Mouse (Mus musculus): Measurements from ENCODE around the gene Hist1h2bc.
"Not testable (repeated sequence)": the region's sequence is repeated elsewhere in the genome, so short reads cannot be mapped to it uniquely, and the experiment has no call there.

The Hist1h2bc gene

DNA sequence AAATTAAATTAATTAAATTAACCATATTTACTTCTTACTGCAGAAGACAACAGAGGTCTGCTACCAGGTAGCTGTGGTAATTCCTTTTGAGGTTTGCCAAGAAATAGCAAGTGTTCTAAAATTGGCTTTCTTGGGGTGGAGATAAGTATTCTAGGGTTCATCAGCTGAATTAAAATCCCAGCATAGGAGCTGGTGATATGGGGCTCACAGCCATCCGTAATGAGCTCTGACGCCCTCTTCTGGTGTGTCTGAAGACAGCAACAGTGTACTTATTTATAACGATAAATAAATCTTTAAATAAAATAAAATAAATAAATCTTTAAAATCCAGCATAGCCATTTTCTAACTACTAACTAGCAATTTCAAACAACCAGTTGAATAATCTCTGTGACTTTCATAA lies 15.8 kb downstream of the Hist1h2bc start:
- DNase-seq (ENCODE audit: low spot score in 2 of 2) = no peak

DNA sequence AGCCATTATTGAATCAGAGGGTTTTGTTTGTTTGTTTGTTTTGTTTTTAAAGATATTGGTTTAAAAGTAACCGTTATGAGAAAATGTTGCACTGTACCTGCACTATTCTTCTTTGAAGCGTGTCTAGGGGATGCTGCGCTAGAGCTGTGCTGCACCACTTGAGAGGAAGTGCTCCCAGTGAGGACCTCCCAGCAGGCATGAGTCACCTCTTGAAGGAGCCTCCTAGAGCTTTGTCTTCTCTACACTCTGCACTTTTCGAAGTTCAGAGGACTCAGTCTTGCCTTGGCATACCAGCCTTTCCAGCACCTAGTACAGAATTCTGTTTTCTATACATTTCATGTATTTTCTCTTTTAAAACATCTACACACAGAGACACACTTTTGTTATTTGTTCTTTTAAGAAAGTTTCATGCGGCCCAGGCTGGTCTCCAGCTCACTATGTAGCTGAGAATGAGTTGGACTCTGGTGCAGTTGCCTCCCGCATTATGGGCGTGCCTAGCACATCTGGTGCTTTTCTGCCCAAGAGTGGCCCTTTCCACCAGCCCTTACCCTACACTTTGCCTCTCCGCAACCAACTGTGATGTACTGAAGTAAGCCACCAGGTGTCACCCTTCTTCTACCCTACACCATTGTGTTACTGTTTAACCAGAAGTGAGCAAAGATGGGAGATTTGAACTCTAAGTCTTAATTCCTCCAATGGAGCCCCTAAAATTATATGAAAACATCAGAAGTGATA lies 17.0 kb downstream of the Hist1h2bc start:
- DNase-seq (ENCODE audit: low spot score in 2 of 2) = peak in 1 of 2 experiments; percentile 60

DNA sequence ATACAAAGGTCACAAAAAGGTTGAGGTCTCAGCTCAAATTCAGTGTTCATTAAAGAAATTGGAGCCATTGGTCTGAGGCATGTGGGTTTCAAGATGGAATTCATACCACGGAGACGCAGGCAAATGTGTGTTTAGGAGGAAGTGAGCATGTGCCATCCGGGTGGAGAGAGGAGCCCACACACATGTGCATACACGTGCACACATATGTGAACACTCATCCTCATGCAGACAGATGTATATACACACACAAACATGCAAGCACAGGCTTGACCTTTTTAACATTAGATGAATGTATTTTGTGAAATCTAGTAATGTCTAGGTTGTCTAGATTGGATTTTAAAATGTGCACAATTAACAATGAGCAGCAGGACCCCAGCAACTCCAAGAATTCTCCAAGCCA lies 18.2 kb downstream of the Hist1h2bc start:
- DNase-seq (ENCODE audit: low spot score in 2 of 2) = no peak

DNA sequence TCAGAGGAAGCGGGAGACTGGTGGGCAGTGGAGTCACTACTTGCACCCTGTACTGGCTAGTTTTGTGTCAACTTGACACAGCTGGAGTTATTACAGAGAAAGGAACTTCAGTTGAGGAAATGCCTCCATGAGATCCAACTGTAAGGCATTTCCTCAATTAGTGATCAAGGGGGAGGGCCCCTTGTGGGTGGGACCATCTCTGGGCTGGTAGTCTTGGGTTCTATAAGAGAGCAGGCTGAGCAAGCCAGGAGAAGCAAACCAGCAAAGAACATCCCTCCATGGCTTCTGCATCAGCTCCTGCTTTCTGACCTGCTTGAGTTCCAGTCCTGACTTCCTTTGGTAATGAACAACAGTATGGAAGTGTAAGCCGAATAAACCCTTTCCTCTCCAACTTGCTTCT lies 18.8 kb downstream of the Hist1h2bc start:
- not testable (repeated sequence) for DNase-seq (ENCODE audit: low spot score in 2 of 2)

DNA sequence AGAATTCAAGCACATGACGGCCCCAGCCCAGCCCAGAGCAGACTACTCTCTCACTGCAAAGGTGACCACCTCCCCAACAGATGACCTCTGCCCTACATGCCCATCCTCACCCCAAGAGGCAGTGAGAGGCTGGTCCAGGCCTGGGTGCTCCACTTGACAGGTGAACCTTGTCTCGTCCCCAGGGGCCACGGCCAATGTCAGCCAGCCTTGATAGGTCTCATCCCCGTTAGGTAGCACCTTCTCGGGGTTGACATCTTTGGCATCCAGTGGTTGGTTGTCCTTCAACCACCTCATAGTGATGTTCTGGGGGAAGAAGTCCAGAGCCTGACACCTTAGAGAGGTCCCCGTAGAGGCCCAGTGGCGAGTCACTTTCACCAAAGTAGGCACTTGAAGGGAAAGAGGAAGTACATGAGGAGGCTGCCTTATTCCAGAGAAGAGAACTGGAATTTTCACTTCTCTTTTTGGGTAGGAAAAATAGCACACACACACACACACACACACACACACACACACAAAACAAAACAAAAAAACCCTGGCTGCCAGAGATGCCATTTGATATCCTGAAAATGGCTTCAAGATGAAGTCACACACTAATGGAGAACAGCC lies 21.9 kb downstream of the Hist1h2bc start:
- no peak for DNase-seq (ENCODE audit: low spot score in 2 of 2)

DNA sequence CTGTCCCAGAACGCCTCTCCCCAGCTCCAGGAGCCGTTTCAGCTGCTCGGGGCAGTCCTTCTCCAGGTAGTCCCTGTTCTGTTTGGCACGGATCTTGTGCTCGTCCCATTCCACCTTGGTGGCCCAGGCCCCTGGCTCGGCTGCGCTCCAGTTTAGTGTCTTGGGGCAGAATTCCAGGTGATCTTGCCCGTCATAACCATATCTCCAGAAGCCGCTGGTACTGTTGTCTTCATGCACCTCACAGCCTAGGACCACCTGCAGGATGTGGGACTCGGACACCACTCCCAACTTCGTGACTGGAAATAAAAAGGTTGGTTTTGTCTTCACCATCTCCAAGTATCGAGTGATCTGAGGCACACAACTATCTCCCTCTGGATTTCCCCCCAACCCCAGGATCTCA lies 22.8 kb downstream of the Hist1h2bc start:
- no peak for DNase-seq (ENCODE audit: low spot score in 2 of 2)

DNA sequence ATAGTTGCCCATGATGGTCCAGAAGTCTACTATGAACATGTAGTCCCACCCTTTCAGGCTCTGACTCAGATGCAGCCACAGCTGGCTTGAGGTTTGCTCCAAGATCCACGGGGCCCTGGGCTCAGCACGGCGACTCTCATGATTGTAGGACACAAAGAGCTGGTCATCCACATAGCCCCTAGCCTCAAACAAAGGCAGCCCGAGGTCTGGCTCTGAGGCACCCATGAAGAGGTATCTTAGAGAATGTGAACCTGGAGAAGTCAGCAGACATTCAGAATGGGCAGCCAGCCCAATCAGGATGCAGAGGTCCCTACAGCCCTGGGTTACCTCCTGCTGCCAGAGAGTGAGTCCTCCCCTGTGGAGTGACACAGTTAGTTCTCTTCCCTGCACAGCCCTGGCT lies 24.0 kb downstream of the Hist1h2bc start:
- DNase-seq (ENCODE audit: low spot score in 2 of 2) = no peak

DNA sequence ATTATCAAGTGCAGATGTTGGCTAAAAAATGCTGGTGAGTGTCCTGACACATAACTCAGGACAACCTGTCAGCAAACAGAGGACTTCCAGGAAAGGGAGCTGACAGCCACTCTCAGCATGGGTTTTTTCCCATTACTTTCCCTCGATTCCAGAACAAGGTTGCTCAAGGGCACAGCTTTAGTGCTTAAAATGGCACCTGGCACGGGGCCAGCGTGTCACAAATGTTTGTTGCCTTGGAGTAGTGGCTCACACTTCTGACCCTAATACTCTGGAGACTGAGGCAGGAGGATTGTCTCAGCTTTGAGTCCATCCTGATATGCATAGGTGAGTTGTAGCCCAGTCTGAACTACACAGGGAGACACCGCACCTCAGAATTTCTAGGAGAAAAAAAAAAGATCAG lies 24.7 kb downstream of the Hist1h2bc start:
- DNase-seq (ENCODE audit: low spot score in 2 of 2) = no peak

DNA sequence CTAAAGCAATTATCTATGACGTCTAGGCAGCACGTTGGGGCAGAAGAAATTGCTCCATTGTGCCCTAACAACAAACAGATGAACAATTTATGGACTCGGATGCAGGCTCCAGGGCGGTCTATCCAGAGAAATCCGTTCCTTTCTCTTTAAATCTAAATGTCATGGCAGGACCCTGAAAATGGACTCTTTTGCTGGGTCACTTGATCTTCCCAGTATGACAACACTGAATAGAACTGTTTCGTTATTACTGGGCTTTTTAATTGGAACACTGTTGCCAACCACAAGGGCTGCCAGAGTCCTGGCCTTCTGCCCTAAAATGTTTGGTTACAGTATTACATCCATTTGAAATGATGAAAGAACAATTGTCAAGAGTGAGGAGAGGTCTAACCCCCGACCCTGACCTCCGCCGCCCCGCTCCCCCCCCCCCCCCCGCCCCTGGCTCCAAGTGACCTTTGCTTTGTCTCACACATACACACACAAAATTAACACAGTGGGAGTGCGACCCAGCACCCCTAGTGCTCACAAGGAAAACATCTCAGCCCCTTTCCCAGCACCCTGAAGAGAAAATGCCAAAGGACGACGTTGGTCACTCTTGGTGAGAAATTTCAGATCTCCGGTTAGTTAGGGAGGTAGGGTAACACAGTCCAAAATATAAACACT lies 25.8 kb downstream of the Hist1h2bc start:
- DNase-seq (ENCODE audit: low spot score in 2 of 2) = no peak

DNA sequence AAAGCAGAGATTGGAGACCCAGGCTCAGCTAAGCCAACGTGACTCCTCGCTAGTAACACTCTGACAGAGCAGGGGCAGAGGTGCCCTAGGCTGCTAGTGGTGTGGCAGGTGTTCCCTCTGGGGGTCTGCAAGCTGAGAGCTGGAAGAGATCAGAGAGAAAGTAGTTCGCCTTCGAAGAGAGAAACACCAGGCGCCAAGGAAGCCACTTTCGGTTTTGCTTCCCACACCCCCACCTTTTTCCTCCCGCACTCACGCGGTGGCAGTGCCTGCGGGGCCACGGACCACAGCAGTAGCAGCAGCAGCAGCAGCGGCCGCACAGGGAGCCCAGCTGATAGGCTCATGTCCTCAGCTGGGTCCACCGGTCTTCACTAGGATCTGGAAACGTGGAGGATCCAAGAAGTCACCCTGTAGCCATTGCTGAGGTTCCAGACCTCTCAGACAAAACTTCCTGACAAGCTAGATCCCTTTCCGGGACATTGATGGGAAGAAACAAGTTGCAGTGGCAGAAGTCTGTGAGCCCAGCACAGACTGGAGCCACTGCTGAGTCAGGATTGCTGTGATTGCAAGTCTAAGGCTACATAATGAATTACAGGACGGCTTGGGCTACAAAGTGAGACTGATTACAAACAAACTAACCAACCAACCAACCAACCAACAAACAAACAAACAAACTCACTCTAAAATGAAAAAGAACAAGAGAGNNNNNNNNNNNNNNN lies 26.5 kb downstream of the Hist1h2bc start, which contains the start of gene Hfe:
Gene Hfe, minus strand, starts transcription at position 481 of the 716 bp plus-strand sequence.
- DNase-seq (ENCODE audit: low spot score in 2 of 2) = no peak

DNA sequence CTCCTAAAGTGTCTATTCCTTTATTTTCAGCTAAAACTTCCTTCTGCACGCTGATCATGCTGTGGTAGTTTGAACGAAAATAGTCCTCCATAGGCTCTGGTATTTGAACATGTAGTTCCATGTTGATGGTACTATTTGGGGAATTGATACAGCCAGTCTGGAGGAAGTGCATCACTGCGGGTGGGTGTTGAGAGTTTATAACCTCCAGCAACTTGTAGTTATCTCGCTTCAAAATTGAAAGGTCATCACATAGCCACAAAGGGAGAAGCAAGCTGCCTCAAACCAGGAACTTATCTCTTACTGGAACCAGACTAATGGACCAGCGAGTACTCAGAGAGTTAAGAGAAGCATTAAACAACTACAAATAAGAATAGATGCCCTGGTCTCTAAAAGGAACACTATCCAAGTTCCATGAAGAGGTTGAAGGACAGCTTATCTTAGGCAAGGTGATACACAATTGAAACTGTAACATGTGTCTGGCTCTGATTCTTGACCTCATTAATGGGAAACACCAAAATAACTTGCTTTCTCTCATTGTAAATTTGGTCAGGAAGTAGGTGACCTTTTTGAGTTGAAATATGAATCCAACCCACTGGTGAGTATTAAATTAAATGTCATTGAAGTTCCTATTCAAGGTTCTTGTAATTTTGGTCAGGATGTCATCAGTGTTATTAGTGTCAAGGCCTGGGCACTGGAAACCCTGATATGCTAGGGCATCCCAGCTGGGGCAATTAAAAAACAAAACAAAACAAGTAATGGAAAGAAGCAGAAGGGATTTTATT lies 32.5 kb downstream of the Hist1h2bc start:
- no peak for DNase-seq (ENCODE audit: low spot score in 2 of 2)

DNA sequence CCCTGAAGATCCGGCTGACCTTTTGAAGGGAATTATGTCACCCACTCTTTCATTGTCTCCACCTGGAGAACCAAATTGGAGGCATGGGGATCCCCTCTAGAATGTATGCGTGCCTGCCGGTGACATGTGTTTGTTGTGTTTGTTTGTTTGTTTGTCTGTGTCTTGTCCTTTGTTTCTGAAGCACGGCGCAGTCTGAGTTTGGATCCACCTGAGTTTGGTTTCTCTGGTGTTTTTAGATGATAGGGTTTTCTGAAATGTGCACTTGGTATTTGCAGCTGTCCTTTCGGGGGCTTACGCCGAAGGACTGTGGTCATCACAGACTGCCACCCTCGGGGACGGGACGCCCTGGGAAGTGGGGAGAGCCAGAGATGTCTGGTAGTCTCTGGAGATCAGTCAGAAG lies 33.2 kb downstream of the Hist1h2bc start:
- DNase-seq (ENCODE audit: low spot score in 2 of 2) = no peak

DNA sequence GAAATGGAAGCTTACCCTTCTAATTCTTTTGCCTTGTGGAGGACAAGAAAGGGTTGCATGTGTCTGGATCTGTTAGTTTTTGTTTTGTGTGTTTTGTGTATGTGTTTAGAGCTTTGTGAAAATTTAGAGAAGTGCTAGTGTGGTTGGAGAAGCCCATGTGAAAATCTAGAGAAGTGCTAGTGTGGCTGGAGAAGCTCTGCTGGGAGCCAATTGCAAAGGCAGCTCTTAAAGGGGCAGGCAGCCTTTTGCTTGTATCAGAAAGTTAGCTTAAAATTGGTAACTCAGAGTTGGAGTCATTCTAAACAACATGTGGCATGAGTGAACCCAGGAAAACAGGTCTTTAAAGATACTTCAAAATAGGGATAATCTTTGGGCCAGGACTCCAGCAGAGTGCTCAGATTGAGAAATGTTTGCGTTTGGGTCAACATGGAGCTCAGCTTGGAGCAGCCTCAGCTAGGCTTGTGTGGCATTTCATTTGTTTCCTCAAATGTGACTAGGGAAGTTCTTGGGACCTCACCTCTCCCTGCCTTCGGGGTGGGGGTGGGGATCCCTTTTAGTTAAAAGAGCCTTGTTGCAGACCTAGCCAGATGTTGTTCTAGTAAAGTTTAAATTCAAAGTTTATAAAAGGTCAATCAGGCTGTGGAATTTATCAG lies 33.7 kb downstream of the Hist1h2bc start:
- DNase-seq (ENCODE audit: low spot score in 2 of 2) = not testable (repeated sequence)

DNA sequence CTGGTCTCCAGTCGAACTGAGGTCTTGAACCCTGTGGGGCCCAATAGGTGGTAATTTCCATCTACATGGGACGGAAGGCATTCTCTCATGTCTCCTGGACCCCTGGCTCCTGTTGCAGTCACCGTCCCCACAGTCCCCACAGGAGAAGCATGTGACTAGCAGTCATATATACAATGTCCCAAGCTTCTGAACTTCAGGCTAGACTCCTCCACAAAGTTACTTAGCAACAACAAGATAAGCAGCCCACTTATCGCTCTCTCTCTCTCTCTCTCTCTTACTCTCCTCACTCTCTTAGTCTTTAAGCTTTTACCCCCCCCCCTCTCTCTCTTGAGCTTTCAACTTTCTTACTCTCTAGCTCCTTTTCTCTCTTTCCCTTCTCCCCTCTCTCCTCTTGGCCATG lies 40.2 kb downstream of the Hist1h2bc start:
- no peak for DNase-seq (ENCODE audit: low spot score in 2 of 2)

DNA sequence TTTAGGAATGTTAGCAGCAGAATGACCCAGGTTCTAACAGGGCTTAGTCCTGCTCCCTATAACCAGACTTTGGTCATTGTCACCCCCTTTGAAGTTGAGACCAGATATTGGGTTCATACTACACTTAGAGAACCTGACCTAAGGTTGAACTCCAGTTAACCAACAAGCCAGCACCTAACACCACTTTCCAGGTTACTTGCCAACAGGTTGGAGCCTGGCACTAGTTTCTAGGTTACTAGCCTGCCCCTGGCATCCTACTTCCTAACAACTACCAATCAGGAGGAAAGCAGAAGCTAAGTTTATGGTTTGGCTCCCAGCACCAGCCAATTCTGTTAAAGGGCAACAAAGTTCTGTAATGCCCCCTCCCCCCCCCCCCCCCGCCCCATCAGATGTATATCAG lies 41.2 kb downstream of the Hist1h2bc start:
- DNase-seq (ENCODE audit: low spot score in 2 of 2) = no peak

DNA sequence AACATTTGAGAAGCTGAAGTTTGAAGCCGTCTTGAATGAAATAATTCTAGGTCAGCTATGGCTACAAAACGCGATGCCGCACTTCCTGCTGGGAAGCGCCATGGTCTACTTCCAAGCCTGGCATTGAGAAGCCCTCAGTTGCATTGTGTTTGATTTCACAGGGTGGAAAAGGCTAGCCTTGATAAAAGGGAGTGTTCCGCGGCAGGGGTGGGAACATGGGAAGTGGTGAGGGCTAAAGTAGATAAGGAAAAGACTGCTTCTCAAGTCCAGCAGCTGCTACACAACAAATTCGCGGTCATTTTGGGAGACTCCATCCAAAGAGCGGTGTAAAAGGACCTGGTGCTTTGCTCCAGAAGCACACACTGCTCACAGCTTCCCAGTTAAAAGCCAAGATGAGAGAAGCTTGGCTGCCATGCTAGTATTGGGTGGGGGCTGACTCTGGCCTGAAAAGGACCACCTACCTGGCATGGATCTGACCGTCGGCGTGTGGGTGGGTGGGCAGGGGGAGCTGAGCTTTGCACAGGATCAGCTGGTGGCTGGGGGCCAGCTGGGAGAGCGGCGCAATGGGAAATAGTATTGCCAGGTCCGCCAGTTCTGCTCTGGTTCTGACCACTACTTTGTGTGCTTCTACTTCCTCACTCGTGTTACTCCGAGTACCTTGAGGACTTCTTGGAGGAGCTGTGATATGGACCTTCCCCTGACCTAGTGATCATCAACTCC lies 44.6 kb downstream of the Hist1h2bc start:
- DNase-seq (ENCODE audit: low spot score in 2 of 2) = no peak

DNA sequence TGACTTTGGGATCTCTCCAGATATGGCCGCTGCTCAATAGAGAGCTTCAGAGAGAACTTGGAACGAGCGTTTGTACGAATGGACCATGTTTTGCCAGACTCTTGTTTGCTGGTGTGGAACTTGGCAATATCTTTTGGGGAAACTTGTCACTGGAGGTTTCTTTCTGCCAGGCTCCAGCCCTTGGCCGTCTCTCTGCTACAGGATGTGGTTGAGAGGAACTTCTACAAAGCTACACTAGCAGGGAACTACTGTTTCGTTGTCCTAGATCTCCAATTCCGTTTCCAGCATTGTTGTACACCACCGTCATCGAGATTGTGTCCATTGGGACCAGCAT lies 45.2 kb downstream of the Hist1h2bc start:
- DNase-seq (ENCODE audit: low spot score in 2 of 2) = no peak

DNA sequence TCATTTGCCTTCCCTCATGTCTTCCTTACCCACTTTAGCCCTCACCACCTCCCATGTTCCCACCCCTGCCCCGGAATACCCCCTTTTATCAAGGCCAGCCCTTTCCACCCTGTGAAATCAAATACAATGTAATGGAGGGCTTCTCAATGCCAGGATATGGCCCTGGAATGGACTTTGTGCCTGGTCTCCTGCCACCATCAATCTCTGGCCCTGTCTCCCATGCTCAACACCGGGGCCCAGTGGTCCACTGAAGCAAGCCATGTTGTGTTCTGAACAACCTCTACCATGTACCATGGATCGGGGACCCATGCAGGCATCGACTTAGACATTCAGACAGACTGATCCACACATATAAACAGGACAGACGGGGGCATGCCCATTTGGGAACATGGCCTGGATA lies 45.7 kb downstream of the Hist1h2bc start:
- DNase-seq (ENCODE audit: low spot score in 2 of 2) = no peak

DNA sequence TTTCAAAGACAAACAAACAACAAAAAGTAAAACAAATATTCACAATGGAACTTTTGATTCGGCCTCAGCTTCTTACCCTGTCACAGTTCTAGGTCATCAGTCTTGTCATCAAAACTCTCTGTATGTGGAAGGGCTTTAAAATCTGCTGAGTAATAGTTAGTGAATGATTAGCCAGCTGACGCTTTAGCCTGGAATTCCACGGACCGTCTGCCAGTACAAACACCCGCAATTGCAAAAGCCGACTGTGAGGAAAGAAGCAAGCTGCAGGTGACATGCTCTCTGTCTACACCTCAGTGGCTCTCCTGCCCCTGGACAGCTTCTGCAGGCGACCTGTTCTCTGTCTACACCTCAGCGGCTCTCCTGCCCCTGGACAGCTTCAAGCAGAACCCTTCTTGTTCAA lies 46.5 kb downstream of the Hist1h2bc start:
- DNase-seq (ENCODE audit: low spot score in 2 of 2) = no peak

DNA sequence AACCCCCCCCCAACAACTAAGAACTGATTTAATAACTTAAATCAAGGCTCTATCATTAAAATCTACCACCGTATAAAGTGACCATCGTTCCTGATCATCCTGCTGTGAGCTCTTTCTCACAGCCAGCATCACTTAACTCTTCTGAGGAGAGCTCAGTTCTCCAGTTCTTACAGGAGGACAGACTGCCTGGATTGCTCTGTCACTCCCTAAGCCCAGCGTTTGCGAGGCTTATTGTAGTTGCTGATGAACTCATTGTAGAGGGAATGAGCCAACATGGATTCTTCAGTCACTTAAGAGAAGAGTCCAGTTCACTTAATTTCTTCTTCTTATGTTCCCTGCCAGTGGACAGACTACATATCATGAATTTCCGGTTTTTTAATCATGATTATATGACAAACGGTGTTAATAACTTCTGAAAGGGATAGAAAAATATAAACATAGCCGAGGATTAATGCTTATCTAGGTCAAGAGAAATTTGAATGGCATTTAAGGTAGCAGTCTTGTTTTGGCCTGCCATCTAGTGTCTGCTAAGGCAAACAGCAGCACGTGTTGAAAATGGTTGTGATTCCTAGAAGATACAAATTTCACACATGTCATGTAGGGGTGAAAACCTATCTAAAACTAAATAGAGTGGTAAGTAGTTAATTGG lies 48.3 kb downstream of the Hist1h2bc start:
- DNase-seq (ENCODE audit: low spot score in 2 of 2) = no peak

Data from cerebellum, postnatal 4 days (tissue).